Mouse (Mus musculus): Measurements from ENCODE around the gene Apoh.

DNA sequence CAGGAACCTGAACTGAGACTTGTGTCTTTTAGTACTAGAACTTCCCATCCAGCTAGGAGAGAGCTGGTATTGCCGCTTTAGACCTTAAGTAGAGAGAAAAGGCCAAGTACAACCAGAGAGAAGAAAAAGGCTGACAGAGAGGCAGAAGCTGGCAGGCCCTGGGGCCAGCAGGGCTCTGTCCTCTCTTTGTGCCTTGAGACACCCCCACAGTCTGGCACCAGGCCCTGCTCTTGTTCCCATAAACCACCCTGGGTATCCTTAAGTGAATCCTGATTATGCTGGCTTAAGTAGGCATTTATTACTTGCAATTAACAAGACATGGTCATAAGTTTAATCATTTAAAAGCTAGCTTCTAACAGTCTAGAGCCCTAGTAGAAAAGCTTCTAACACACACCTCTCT is 42.7 kb upstream of the Apoh start:
- TF ChIP-seq POLR2A (IDR thresholded peaks at IDR 0.05; ENCODE audit: borderline replicate concordance, extremely low read depth, low read depth, low read length): no peak
- TF ChIP-seq CTCF (IDR thresholded peaks at IDR 0.05; ENCODE audit: insufficient read depth, low read length): no peak
